Mouse (Mus musculus) gastrocnemius, adult 2 months (tissue): ENCODE measurements around the gene Dusp3. TPM values are rescaled to one million over a fixed set of nuclear protein-coding genes. Genes with fewer than 3 reads are reported as not detected.
"Not testable (repeated sequence)": the region's sequence is repeated elsewhere in the genome, so short reads cannot be mapped to it uniquely, and the experiment has no call there.

Experiments used
- DNase-seq: peaks from one replicate; pipeline ENCODE4 v3.0.0; 2022
- H3K27ac ChIP-seq: fragments of 200-600 bp; 2 replicates; pipeline ENCODE4 v1.8.1; 2022; ENCODE audit warnings: mild to moderate bottlenecking
- H3K4me3 ChIP-seq: fragments of 200-600 bp; 2 replicates; pipeline ENCODE4 v1.8.1; 2022; ENCODE audit warnings: mild to moderate bottlenecking, moderate library complexity
- CTCF ChIP-seq: fragments of 200-600 bp; IDR thresholded peaks from 2 replicates; pipeline ENCODE4 v1.8.1; 2022; ENCODE audit warnings: antibody characterized with exemption, mild to moderate bottlenecking, moderate library complexity
- intact Hi-C: fragments of 180-260 bp; cut with DNase I; formaldehyde crosslinking; loops from one replicate; pipeline ENCODE4 v1.15.1; 2025
- total RNA-seq, 2 experiments: library from RNA; stranded (reverse); gene quantifications; 2 replicates each; pipeline ENCODE4 v1.2.3; 2021

Gene Dusp3
- total RNA-seq, 2 experiments from 2014 or later = 123 to 129 TPM

GRCm38 (mm10) chr11:102008372-102008771 lies 21.6 kb upstream of the Dusp3 start:
- DNase-seq = no peak
- intact Hi-C loops = no loop called here
- Histone ChIP-seq H3K4me3 (no peak overlapping the region), H3K27ac (no peak overlapping the region)
- TF ChIP-seq CTCF = no peak

DNA sequence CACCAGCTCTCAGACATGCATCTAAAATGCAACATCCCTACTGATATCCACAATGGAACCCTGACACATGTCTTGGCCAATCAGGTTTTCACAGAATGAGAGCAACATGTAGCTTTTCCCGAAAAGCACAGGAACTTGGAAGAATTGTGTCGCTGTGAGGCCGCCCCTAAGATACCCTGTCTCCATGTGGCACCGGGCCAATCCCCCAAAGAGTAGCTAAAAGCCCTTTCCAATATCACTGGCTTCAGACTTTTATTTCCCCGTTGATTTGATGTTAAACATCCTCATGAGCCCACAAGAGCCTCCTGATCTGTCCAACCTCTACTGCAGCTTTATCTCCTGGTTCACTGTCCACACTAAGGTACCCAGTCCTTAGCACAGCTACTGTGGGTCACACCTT lies 19.9 kb upstream of the Dusp3 start:
- TF ChIP-seq CTCF = no peak
- Histone ChIP-seq H3K4me3 (no peak overlapping the region), H3K27ac (no peak overlapping the region)
- intact Hi-C loops = no loop called here
- DNase-seq = no peak

- TF ChIP-seq CTCF = no peak
- intact Hi-C loops = no loop called here
These were observed 19.5 kb upstream of the Dusp3 start for GRCm38 (mm10) chr11:102006271-102006670.

DNA sequence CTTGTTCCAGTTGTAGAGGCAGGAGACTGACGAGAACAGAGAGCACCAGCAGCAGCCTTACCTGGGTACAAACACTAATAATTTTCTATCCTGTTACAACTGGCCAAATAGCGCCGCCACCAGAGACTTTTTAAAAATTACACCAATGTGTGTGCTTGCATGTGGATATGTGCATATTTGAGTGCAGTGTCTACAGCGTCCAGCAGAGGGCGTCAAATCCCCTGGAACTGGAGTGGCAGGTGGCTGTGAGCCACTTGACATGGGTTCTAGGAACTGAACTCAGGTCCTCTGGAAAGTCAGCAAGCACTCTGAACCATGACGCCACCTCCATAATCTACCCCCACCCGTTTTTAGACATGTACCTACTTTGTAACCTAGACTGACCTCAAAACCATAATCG lies 17.4 kb upstream of the Dusp3 start:
- peak; percentile 45 for TF ChIP-seq CTCF
- DNase-seq = no peak
- intact Hi-C loops = no loop called here
- H3K4me3 ChIP-seq = no peak overlapping the region
- no peak overlapping the region for H3K27ac ChIP-seq

More at GRCm38 (mm10) chr11:102006271-102006670, 19.5 kb upstream of the Dusp3 start:
- Histone ChIP-seq H3K27ac (no peak overlapping the region), H3K4me3 (no peak overlapping the region)
- DNase-seq = no peak

DNA sequence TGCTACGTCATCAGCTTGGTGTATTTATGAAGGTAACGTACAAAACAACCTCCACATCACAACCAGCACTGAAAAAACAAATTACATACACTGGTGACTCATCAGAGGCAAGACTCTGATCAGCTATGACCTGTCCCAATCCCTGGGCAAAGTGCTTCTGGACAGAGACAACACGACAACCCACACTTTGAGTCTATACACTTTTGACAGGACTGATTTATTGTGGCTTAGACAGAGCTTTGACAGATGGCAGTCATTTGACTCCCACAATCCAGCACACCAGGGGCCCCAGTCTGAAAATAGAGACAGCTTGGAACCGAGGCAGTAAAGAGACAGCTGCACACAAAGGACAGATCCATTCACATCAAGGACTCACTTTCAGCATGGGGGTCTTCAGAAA lies 12.7 kb upstream of the Dusp3 start:
- DNase-seq = peak; percentile 61
- TF ChIP-seq CTCF = no peak
- Histone ChIP-seq H3K4me3 (peak overlapping the region; percentile 21), H3K27ac (peak overlapping the region; percentile 86)
- intact Hi-C loops = no loop called here

DNA sequence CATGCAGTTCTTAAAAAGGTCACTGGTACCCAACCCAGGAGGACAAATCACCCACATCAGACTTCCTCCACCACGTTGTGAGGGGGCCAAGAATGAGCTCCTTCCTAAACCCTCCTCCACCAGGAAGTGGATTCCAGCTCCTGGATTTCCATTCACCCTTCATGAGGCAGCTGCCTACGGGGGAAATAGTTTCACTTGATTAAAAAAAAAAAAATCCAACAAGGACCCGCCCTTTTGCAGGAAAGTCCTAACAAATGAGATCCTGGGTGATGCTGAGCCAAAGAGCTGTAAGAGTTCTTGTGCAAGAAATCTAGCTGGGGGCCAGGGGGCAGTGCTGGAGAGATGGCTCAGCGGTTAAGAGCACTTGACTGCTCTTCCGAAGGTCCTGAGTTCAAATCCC lies 11.4 kb upstream of the Dusp3 start:
- no peak for TF ChIP-seq CTCF

GRCm38 (mm10) chr11:101995938-101996337 lies 9.1 kb upstream of the Dusp3 start:
- DNase-seq = no peak
- TF ChIP-seq CTCF = no peak
- no peak overlapping the region for H3K4me3 ChIP-seq
- intact Hi-C loops = no loop called here
- H3K27ac ChIP-seq = no peak overlapping the region

More for the DNA sequence above, 11.4 kb upstream of the Dusp3 start:
- peak overlapping the region; percentile 86; the same call in 1 of the 2 replicates for H3K27ac ChIP-seq
- DNase-seq = no peak
- H3K4me3 ChIP-seq = no peak overlapping the region
- intact Hi-C loops = no loop called here

GRCm38 (mm10) chr11:101994100-101994499 lies 7.3 kb upstream of the Dusp3 start:
- peak overlapping the region; percentile 16; the same call in 1 of the 2 replicates for H3K27ac ChIP-seq
- no peak for TF ChIP-seq CTCF
- H3K4me3 ChIP-seq = no peak overlapping the region
- no peak for DNase-seq
- intact Hi-C loops = no loop called here

DNA sequence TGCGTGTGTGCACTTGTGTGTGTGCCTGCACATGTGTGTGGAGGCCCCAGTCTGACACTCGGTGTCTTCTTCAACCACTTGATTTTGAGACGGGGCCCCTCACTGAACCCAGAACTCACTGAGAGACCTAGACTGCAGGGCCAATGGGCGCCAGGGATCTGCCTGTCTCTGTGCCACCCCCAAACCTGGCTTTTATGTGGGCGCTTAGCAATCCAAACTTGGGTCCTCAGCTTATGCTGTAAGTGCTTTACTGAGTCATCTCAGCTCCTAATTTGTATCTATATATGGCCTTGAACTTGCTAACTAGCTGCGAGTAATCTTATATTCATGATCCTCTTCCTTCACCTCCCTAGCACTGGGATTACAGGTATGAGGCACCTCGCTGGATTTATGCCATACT lies 5.6 kb upstream of the Dusp3 start:
- intact Hi-C loops = no loop called here
- H3K4me3 ChIP-seq = no peak overlapping the region
- no peak overlapping the region for H3K27ac ChIP-seq
- TF ChIP-seq CTCF = no peak
- DNase-seq = no peak

- intact Hi-C loops = no loop called here
These were observed 5.0 kb upstream of the Dusp3 start for GRCm38 (mm10) chr11:101991813-101992212.

GRCm38 (mm10) chr11:101990244-101990643 lies 3.4 kb upstream of the Dusp3 start:
- Histone ChIP-seq H3K4me3 (no peak overlapping the region), H3K27ac (no peak overlapping the region)
- DNase-seq = no peak
- no peak for TF ChIP-seq CTCF
- intact Hi-C loops = no loop called here

More at GRCm38 (mm10) chr11:101991813-101992212, 5.0 kb upstream of the Dusp3 start:
- no peak overlapping the region for H3K4me3 ChIP-seq
- DNase-seq = no peak
- no peak overlapping the region for H3K27ac ChIP-seq
- no peak for TF ChIP-seq CTCF

- peak; percentile 91 for DNase-seq
- intact Hi-C loops = loop anchor here (1.0 to 5.0 kb wide), 2 partner anchors 54 to 151 kb away; no protein-coding TSS in a partner anchor
- TF ChIP-seq CTCF = no peak; the same call in none of the 2 replicates
- Histone ChIP-seq H3K27ac (0 out of 2 replicates have a peak overlapping the region, but pooled peaks have one; percentile 4), H3K4me3 (peak overlapping the region; percentile 32)
These were observed 823 bp downstream of the Dusp3 start for GRCm38 (mm10) chr11:101985990-101986389.

GRCm38 (mm10) chr11:101985450-101985849 lies 1.4 kb downstream of the Dusp3 start:
- DNase-seq, H3K4me3 ChIP-seq: not testable (repeated sequence)
- intact Hi-C loops = loop anchor here (5.0 kb wide), 1 partner anchor 152 kb away; no protein-coding TSS in a partner anchor
- H3K27ac ChIP-seq = peak overlapping the region; percentile 99
